Mouse (Mus musculus) cerebellum, postnatal 36 days (tissue): ENCODE measurements around the gene Olfr656.

Experiments
- DNase-seq, 2 experiments: peaks; one replicate each; pipeline ENCODE4 v3.0.0; 2021 to 2022; ENCODE audit warnings: mixed read lengths in 2 of 2

The Olfr656 gene

GRCm38 (mm10) chr7:104613655-104614054, at the start of gene Olfr656:
TSS of gene Olfr656 (plus strand) at chr7:104613955.
- no peak for DNase-seq

- DNase-seq: no peak
Observed at GRCm38 (mm10) chr7:104577014-104577413, 36.7 kb upstream of the Olfr656 start, which contains the start of gene Olfr653. TSS of gene Olfr653 (plus strand) at chr7:104577314.

- DNase-seq: no peak
Observed at GRCm38 (mm10) chr7:104580846-104581245, 32.9 kb upstream of the Olfr656 start.

- DNase-seq: no peak
Observed at GRCm38 (mm10) chr7:104581429-104581828, 32.3 kb upstream of the Olfr656 start.

- DNase-seq: no peak
Observed at GRCm38 (mm10) chr7:104586725-104587124, 27.0 kb upstream of the Olfr656 start, which contains the start of gene Olfr654. TSS of gene Olfr654 (plus strand) at chr7:104587025.

GRCm38 (mm10) chr7:104588274-104588673, 25.5 kb upstream of the Olfr656 start:
- no peak for DNase-seq

GRCm38 (mm10) chr7:104601679-104602078, 12.1 kb upstream of the Olfr656 start, which contains the start of gene Olfr655:
TSS of gene Olfr655 (minus strand) at chr7:104601779.
- DNase-seq: no peak

- no peak for DNase-seq
Observed at GRCm38 (mm10) chr7:104603173-104603572, 10.6 kb upstream of the Olfr656 start.

- no peak for DNase-seq
Observed at GRCm38 (mm10) chr7:104604727-104605126, 9.0 kb upstream of the Olfr656 start.

GRCm38 (mm10) chr7:104624494-104624893, 10.7 kb downstream of the Olfr656 start, which contains the start of gene Olfr657:
TSS of gene Olfr657 (plus strand) at chr7:104624794.
- no peak for DNase-seq

GRCm38 (mm10) chr7:104646841-104647482, 33.2 kb downstream of the Olfr656 start, which contains the start of gene Olfr658:
TSS of gene Olfr658 (minus strand) at chr7:104647305.
- DNase-seq: peak; percentile 1 to 2

GRCm38 (mm10) chr7:104666453-104666852, 52.7 kb downstream of the Olfr656 start, which contains the start of gene Olfr659:
TSS of gene Olfr659 (plus strand) at chr7:104666753.
- no peak for DNase-seq
